Mouse (Mus musculus): ENCODE measurements around the gene Galnt6.

The Galnt6 gene

DNA sequence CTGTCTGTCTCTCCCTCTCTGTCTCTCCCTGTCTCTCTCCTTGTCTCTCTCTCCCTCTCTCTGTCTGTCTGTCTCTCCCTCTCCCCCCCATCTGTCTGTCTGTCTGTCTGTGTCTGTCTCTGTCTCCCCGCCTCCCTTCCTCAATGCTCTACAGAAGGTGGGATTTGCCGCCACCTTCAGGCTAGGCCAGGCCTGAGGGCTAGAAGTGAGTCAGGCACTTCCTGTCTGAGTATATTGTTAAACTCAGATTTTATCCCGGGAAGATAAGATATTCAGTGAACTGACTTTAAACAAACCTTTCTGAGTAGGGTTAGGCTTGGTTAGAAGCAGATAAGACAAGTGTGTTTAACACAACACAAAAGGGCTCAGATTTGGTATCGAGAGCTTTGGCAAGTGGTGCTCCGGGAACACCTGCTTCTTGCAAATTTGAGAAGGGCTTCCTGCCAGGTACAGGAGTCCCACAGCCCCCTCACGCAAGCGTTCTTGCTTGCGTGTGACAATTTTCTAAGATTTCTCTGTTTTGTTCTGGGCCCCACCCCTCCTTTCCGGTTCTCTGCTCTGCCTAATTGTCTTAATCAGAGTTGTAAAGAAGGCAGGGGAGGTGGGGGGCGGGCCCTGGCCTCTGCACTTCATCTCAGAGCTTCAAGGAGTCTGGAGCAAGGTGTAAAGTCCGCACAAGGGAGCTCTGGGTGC, 25.8 kb upstream of the Galnt6 start:
- DNase-seq (ENCODE audit: low read depth, low spot score): peak; percentile 93

DNA sequence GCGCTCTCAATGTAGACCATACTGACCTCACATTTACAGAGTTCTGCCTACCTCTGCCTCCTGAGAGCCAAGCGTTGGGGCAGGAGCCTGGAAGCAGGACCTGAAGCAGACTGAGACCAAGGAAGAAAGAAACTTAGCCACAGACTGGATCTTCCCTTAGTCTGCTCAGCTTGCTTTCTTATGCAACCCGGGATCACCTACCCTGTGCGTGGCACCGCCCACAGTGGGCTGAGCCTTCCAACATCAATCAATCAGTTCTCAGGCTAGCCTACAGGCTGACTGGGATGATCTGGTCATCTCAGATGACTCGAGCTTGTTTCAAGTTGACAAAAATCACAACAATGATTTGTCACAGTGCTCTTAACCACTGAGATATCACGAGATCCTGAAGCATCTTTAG, 24.9 kb upstream of the Galnt6 start:
- peak; percentile 78 for DNase-seq (ENCODE audit: low read depth, low spot score)

DNA sequence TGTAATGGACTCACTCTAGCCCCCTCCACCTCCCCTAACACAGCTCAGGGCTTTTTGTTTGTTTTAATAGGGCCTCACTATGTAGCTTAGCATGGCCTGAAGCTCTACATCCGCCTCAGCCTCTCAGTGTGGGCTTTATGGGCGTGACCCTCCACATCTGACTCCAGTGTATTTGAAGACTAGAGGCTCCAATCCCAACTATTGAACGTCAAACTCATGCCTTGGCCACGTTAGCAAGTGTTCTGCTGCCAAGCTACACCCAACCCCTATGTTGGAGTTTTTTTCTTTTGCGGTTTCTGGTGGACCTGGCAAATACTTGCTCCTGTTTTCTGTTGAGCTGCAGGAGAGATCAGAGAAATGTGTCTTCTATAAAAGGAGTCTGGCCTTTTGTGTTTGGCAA, 23.9 kb upstream of the Galnt6 start:
- DNase-seq (ENCODE audit: low read depth, low spot score): peak; percentile 64

DNA sequence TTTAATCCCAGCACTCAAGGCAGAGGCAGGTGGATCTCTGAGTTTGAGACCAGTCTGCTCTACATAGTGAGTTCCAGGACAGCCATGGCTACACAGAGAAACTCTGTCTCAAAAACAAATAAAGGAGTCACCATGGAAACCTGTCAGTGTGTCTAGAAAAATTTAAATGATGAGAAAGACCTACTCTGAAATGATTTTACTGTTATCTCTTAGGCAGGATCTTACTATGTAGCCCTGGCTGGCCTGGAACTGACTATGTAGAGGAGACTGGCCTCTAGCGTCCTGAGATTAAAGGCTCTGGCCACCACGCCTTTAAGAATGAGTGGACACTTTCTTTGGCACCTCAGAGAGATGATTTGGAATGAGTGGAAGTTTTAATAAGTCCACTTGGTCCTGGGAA, 23.3 kb upstream of the Galnt6 start:
- DNase-seq (ENCODE audit: low read depth, low spot score): peak; percentile 51

DNA sequence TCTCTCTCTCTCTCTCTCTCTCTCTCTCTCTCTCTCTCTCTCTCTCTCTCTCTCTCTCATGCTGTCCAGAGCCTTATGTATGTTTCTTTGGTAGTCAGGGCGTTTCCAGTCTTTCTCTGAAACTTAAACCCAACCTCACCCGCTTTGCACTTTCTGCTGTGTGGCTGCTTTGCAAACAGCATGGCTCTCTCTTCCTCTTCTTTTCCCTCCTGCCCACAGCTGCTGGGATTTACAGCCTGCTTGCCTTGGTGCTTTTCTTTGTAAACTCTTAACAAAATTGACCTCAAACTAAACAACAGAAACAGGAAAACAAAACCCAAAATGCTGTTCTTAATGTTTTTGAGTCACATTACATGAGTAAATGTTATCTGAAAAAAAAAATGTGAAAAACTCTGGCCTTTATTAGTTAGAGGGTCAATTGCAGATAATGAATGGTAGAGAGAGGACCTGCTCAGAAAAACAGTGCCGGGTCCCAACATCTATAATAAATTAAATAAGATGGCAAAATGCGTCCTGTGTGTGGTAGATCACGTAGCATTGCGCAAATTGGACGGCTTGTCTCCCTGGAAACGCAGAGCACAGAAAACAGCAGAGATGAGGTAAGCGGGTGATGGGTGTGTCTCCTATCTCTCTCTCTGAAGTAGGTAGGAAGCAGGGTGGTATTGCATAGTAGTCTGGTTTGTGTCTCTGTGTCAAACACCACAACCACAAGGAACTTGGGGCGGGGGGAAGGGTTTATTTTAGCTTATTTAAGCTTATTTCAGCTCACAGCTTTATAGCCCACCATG, 20.8 kb upstream of the Galnt6 start:
- peak; percentile 94 for DNase-seq (ENCODE audit: low read depth, low spot score)

DNA sequence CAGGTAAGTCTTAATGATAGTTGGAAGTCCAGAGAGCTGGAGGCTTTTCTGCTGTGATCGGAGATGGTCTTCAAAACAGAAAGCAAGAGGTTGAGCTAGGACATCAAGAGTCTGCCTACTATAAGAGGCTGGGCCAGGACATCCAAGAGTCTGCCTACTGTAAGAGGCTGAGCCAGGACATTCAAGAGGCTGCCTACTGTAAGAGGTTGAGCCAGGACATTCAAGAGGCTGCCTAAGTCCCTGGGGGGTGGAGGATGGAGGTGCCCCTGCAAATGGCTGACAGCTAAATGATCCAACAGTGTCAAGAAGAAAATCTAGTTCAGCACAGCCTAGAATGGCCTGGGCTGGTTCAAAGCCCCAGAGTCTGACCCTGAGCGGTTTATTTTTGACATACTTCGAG, 19.4 kb upstream of the Galnt6 start:
- peak; percentile 37 for DNase-seq (ENCODE audit: low read depth, low spot score)

DNA sequence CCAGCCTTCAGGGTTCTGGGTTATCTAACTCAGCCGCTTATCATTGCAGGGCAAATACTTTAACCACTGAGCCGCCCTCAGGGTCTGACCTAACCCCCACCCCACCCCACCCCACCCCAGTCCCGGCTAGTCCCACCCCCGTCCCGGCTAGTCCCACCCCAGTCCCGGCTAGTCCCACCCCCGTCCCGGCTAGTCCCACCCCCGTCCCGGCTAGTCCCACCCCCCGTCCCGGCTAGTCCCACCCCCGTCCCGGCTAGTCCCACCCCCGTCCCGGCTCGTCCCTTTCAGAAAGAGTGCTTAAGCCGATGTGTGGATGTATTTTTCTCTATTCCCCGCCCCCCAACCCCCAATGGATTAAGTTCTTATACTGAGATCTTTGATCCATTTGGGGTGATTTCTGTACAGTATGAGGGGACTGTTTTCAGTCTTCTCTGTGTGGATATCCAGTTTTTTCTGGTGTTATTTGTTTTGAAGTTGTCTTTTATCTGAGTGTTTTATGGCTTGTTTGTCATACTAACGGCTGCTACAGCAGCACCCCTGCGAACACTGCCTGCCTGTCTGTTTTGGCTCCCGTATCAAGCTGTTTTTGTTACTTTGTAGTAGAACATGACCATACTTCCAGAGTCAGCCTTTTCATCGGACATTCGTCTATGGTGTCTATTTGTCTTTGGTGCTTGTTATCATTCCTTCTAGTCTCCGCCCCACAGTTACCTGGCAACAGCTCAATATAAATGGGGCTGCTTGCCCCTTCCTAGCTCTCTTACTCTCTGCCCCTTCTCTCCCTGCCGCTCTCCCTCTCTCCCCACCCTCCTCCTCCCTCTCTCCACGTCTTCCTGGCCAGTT, 18.2 kb upstream of the Galnt6 start:
- DNase-seq (ENCODE audit: low read depth, low spot score): peak; percentile 77

DNA sequence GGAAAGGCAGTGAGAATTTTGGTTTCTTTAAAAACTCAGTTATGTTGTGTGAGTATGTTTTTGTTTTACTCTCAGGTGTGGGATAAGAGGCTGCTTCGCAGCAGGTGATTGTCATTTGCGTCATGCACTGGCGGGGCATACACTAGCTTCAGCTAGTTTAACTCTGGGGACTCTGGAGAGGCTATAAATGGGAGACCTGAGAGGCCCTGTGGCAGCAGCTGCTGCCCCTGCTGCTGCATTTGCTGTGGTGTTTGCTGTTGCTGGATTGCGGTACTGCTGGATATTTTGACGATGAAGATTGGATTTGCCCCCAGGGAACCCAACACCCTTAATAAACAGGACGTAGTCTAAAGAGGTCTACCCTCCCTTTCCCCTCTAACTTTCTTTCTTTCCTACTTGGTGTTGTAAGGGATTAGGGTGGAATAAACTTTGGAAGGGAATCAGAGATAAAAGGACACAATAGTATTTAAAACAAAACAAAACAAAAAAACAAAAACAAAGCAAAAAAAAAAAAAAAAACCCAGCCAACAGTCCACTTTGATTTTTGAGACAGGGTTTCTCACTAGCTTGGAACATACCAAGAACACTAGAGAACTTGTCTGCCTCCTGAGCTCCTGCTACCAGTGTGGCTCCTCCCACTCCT, 17.4 kb upstream of the Galnt6 start:
- no peak for DNase-seq (ENCODE audit: low read depth, low spot score)

DNA sequence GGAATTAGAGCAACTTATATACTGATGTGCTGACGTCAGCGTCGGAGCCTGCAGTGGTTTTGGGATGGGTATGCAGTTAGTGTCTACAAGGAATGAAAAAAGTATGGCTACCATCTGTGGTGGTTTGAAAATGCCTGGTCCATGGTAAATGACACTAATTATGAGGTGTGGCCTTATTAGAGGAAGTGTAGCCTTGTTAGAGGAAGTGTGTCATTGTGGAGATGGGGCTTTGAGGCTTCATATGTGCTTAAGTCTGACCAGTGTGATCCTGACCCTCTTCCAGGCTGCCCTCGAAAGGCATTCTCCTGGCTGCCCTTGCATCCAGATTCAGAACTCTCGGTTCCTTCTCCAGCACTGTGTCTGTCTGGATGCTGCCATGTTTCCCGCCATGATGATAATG, 14.1 kb upstream of the Galnt6 start:
- no peak for DNase-seq (ENCODE audit: low read depth, low spot score)

DNA sequence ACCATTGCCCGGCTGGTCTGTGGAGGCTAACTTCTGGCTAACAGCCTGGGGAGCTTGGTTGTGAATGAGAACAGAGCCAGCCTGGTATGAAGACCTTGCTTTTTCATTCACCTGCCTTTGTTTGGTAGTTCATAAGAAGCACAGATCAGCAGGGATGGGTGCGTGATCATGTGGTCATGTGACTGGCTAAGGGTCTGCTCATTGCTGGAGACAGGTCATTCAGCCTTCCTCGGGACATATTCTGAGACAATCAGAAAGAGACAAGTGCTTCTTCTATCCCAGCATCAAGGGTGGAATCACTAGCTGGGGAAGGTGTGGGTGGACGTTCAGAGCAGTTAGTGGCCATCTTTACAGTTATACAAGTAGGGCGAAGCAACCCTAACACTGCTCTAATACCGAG, 10.3 kb upstream of the Galnt6 start:
- DNase-seq (ENCODE audit: low read depth, low spot score): no peak

DNA sequence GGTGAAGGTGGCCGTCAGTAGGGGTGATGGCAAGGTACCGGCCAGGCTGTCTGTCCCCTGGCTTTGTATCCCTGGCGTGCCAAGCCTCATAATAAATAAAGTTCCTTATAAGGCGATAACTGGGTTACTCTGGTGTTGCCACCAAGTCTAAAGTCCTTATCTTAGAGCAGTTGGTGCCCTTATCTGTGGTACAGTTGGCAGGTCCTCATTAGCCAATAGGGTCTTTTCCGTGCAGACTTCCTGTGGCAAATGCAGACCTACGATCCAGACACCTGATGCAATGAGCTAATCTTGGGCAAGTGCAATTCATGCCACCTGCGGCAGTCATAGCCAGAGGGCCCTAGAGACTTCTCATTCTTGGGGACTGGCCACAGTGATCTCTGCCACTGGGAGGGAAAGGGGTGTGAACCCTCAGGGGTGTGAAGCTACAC, 9.2 kb upstream of the Galnt6 start:
- peak; percentile 36 for DNase-seq (ENCODE audit: low read depth, low spot score)

DNA sequence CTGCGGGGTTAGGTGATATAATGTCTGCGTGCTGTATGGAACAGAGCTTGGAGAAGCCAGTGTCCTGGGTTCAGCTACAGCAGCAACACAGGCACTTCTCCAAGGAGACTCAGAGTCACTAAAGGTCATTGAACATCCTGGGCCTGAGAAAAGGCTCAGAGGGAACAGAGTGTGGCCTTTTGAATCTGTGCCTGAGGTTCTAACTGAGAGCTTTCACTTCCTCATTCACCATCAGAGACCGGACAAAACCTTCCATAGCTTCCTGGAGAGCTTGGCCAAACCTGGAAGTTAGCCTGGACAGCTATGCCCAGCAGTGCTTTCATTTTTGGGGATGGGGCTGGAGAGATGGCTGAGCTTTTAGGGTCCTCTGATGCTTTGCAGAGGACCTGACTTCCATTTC, 8.5 kb upstream of the Galnt6 start:
- DNase-seq (ENCODE audit: low read depth, low spot score): no peak

DNA sequence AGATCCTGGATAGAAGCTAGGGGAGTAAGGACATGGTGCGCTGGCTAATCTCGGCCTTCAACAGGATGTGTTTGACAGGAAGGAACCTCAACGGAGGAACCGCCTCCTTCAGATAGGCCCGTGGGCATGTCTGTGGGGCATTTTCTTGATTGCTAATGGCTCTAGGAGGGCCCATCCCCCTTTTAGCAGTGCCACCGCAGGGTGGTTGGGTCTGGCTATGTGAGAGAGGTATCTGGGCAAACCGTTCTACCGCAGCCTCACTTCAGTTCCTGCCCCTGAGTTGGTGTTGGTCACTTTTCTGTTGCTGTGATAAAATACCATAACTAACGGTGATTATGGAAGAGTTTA, 6.8 kb upstream of the Galnt6 start:
- DNase-seq (ENCODE audit: low read depth, low spot score): peak; percentile 37

DNA sequence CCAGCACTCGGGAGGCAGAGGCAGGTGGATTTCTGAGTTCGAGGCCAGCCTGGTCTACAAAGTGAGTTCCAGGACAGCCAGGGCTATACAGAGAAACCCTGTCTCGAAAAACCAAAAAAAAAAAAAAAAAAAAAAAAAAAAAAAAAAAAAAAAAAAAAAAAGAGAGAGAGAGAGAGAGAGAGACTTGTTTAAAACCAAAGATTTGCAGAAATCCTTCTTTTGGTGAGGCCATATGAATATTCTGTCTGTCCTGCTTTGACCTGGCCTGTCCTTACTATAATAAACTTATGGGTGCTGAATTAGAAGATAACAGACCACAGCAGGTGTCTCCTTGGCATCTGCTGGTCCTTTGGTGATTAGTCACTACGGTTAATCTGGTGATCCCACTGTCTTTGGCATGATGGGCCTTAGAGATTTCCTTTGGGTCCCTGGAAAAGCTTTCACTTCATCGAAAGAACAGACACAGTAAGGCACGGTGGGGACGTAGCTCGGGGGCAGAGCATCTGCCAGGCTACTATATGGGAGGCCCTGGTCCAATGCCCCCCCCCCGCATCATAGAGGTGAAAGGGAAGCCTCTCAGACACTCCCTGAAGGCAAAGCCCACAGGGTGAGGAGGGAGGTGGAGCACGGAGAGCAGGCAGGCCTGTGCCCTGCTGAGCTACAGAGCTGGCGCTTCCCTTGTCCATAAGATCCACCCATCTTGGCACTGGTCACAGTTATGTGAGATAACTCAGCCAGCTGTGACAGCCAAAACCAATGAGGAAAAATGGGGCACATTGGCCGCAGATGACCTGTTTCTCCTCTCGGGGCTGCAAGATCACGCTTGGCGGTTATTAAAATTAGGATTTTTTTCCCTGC, 6.1 kb upstream of the Galnt6 start:
- no peak for DNase-seq (ENCODE audit: low read depth, low spot score)

DNA sequence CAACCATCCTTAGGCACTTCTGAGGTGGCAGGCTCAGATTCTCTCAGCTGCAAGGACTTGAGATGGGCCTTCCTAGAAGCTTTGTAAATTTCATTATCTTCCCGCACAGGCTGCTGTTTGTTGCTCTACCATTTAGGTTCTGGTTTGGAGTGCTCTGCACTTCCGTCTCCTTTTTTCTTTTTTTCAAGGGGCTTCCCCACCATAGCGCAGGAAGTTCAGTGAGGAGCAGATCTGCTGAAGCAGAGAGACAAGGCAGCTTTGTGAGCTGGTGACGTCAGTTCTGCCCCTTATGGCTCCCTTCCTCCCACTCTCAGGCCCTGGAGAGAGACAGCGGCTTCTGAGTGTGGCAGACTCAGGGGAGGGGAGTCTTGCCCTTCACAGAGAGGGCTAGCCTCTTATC, 3.4 kb upstream of the Galnt6 start:
- peak; percentile 91 for DNase-seq (ENCODE audit: low read depth, low spot score)

DNA sequence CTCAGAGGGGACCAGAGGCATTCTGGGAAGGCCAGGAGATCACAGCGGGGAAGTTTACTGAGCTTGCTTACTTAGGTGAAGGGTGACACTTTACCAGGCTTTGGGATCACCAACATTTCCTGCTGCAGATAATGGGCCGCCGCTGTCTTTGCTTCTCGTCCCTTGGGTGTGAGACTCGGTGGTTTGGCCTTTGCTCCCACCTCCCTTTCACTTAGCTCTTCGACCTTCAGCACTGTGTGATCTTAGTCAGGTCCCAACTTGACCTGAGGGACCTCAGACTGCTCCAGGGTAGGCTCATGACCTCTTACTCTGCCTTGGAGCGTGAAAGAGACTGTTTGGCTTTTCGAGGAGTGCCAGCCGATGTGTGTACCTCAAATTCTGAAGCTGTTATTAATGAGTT, 1.9 kb upstream of the Galnt6 start:
- no peak for DNase-seq (ENCODE audit: low read depth, low spot score)

DNA sequence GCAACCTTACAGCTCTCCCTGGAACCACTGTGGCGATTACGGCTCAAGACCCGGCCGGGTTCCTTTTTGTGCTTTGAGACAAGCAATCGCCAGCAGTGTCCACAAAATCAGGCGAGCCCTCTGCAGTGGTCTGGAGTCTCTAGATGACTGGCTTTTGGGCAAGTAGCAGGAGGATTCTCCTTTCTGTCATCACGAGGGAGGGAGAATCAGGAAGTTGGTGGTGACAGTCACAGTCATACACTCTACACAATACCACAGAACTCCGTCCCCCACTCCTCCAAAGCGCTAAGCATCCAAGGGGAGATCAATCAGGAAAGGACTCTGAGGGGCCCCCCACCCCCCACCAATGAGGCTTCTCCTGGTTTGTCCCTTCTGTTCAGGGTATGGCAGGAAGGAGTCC, 590 bp downstream of the Galnt6 start:
- DNase-seq (ENCODE audit: low read depth, low spot score): peak; percentile 53

DNA sequence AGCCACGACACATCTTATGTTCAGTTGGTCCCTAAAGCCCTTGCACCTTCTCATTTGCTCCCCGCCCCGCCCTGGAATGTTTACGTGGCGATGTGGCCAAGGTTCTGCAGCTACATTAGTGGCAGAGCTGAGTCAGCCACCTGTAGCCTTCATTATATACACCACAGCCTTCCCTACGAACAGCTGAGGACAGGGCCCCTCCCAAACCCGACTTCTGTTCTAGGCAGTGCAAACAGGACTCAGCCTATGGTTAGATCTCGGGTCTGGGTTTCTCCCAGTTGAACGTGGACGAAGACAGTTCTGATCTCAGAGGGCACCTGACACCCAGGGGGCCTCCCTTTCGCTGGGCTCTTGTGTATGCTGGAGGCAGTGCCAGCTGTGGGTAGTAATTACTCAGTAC, 1.3 kb downstream of the Galnt6 start:
- DNase-seq (ENCODE audit: low read depth, low spot score): peak; percentile 65

DNA sequence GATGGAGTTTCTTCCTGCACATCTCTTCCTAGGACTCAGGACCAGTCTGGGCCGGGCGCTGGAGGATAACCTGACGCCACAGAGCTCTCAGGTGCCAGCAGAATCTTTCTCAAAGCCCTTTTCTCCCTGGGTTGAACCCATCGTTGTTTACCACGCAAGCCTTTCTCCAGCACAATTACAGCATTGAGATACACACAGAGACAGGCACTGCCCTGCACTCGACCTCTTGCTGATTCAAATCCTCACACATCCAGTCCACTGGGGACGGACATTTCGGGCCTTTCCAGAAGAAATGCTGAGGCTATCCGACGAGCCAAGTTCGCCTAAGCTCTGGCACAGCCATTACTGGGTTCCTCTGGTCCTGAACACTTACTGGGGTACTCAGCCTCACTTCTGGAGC, 2.5 kb downstream of the Galnt6 start:
- DNase-seq (ENCODE audit: low read depth, low spot score): no peak

DNA sequence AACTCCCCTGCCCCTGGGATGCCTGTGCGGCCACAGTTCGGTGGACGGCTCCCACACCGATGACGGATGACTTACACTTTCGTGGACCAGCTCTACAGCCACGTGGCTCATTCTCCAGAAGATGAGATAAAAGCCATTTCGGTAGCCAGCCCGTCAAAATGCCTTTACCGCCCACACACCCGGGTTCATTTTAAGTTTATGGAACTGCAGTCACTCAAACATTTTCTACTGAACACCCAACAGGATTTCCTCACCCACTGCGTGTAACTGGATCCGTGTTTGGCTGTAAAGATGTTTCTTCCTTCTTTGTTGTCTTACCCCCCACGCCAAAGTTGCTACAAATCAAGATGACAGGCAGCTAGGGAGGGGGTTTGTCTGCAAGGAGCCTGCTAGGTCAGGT, 5.7 kb downstream of the Galnt6 start:
- DNase-seq (ENCODE audit: low read depth, low spot score): peak; percentile 78

DNA sequence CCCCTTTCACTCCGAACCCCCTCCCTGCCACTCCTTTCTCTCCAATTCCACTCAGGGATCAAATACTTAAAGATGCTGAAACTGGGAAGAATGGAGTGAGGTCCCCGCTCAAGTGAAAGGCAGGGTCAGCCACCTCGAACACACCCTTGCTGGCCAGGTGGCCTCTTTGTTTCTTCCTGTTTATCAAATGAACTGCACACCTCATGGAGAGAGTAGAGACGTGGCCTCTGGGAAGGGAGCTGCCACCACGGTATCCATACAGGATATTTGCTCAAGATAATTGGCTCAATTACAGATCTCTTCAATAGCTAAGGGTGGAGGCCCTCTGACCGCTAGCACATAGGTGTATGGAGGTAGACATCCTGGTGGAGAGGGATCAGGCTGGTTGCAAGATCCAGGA, 6.6 kb downstream of the Galnt6 start:
- DNase-seq (ENCODE audit: low read depth, low spot score): no peak
